Mouse (Mus musculus): ENCODE measurements around the gene Ccdc141. TPM values are rescaled to one million over a fixed set of nuclear protein-coding genes. Genes with fewer than 3 reads are reported as not detected.
A peak's percentile ranks its signal among the peaks of the same experiment; 100 is the strongest.

Gene Ccdc141
- polyA plus RNA-seq, 1 experiment from 2014 or later: 19.6 TPM

- H3K4me1 ChIP-seq (replicated peaks; ENCODE audit: control insufficient read depth, insufficient read depth, low read length): peaks cover 42% of the 10 kb centered on the region
- H3K9ac ChIP-seq (ENCODE audit: low read length): peak overlapping the region; percentile 42
- no peaks in the 10 kb centered on the region for H3K9me3 ChIP-seq (ENCODE audit: control insufficient read depth, low read length)
- no peaks in the 10 kb centered on the region for H3K36me3 ChIP-seq (ENCODE audit: control insufficient read depth, insufficient read depth, low read length)
- ATAC-seq (ENCODE audit: low read depth): peak; percentile 76
- H3K4me3 ChIP-seq (ENCODE audit: low read length): peak overlapping the region; percentile 35
- 7% methylated on average over 23 of the region's 23 CpGs for WGBS
- peak overlapping the region; percentile 32 for H3K27ac ChIP-seq (ENCODE audit: low read length)
- peak overlapping the region; percentile 86 for H3K4me2 ChIP-seq (ENCODE audit: low read depth, low read length)
- no peaks in the 10 kb centered on the region for H3K27me3 ChIP-seq (ENCODE audit: control insufficient read depth, insufficient read depth, low read depth, low read length)
Observed at GRCm38 (mm10) chr2:77171444-77172240, 1.2 kb upstream of the Ccdc141 start.

GRCm38 (mm10) chr2:77169916-77170632 lies 362 bp downstream of the Ccdc141 start:
- H3K27me3 ChIP-seq (ENCODE audit: control insufficient read depth, insufficient read depth, low read depth, low read length): no peaks in the 10 kb centered on the region
- H3K4me1 ChIP-seq (replicated peaks; ENCODE audit: control insufficient read depth, insufficient read depth, low read length): peaks cover 42% of the 10 kb centered on the region
- peak overlapping the region; percentile 68 for H3K4me3 ChIP-seq (ENCODE audit: low read length)
- peak overlapping the region; percentile 86 for H3K4me2 ChIP-seq (ENCODE audit: low read depth, low read length)
- peak overlapping the region; percentile 82 for H3K9ac ChIP-seq (ENCODE audit: low read length)
- WGBS: under 1% methylated on average over 21 of the region's 21 CpGs
- no peaks in the 10 kb centered on the region for H3K36me3 ChIP-seq (ENCODE audit: control insufficient read depth, insufficient read depth, low read length)
- H3K9me3 ChIP-seq (ENCODE audit: control insufficient read depth, low read length): no peaks in the 10 kb centered on the region
- peak overlapping the region; percentile 94 for H3K27ac ChIP-seq (ENCODE audit: low read length)
- ATAC-seq (ENCODE audit: low read depth): peak; percentile 67

DNA sequence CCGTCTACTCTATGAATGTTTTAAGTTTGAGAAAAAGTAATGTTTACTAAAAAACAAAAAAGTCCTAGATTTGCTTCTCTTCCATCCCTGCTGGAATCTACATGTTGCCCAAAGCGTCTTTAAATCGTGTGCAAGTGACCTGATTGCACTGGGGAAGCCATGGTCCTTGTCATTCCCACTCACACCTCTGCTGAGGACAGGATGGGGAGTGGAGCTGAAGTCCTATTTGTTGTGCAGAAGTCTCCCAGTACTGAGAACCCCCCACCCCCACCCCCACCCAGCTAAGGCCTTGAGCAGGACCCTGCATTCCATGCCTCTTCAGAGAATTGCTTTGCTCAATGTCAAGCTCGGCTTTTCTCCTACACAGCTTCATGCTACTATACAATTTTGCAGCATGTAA lies 1.2 kb downstream of the Ccdc141 start:
- Histone ChIP-seq H3K27me3 (ENCODE audit: control insufficient read depth, insufficient read depth, low read depth, low read length) (no peaks in the 10 kb centered on the region), H3K4me3 (ENCODE audit: low read length) (peak overlapping the region; percentile 68), H3K27ac (ENCODE audit: low read length) (peak overlapping the region; percentile 94; the same call in 1 of the 2 replicates), H3K9ac (ENCODE audit: low read length) (peak overlapping the region; percentile 82), H3K9me3 (ENCODE audit: control insufficient read depth, low read length) (no peaks in the 10 kb centered on the region), H3K4me2 (ENCODE audit: low read depth, low read length) (peak overlapping the region; percentile 86), H3K36me3 (ENCODE audit: control insufficient read depth, insufficient read depth, low read length) (no peaks in the 10 kb centered on the region), H3K4me1 (replicated peaks; ENCODE audit: control insufficient read depth, insufficient read depth, low read length) (peaks cover 35% of the 10 kb centered on the region)
- WGBS: 45% methylated on average over 4 of the region's 4 CpGs
- ATAC-seq (ENCODE audit: low read depth): no peak

- 0 out of 2 replicates have a peak overlapping the region, but pooled peaks have one; percentile 7 for H3K9ac ChIP-seq (ENCODE audit: low read length)
- peak overlapping the region; percentile 80 for H3K27ac ChIP-seq (ENCODE audit: low read length)
- H3K9me3 ChIP-seq (ENCODE audit: control insufficient read depth, low read length): no peaks in the 10 kb centered on the region
- peaks cover 31% of the 10 kb centered on the region for H3K4me1 ChIP-seq (replicated peaks; ENCODE audit: control insufficient read depth, insufficient read depth, low read length)
- H3K4me2 ChIP-seq (ENCODE audit: low read depth, low read length): peak overlapping the region; percentile 86
- no peaks in the 10 kb centered on the region for H3K27me3 ChIP-seq (ENCODE audit: control insufficient read depth, insufficient read depth, low read depth, low read length)
- no peaks in the 10 kb centered on the region for H3K36me3 ChIP-seq (ENCODE audit: control insufficient read depth, insufficient read depth, low read length)
- no peak for ATAC-seq (ENCODE audit: low read depth)
- peak overlapping the region; percentile 11; the same call in 1 of the 2 replicates for H3K4me3 ChIP-seq (ENCODE audit: low read length)
- 67% methylated on average over 7 of the region's 7 CpGs for WGBS
Observed at GRCm38 (mm10) chr2:77168781-77169180, 1.7 kb downstream of the Ccdc141 start.

GRCm38 (mm10) chr2:77168081-77168685 lies 2.3 kb downstream of the Ccdc141 start:
- H3K4me2 ChIP-seq (ENCODE audit: low read depth, low read length): peak overlapping the region; percentile 86
- H3K9ac ChIP-seq (ENCODE audit: low read length): 0 out of 2 replicates have a peak overlapping the region, but pooled peaks have one; percentile 10
- no peaks in the 10 kb centered on the region for H3K9me3 ChIP-seq (ENCODE audit: control insufficient read depth, low read length)
- peak overlapping the region; percentile 11; the same call in 1 of the 2 replicates for H3K4me3 ChIP-seq (ENCODE audit: low read length)
- no peak for ATAC-seq (ENCODE audit: low read depth)
- peaks cover 28% of the 10 kb centered on the region for H3K4me1 ChIP-seq (replicated peaks; ENCODE audit: control insufficient read depth, insufficient read depth, low read length)
- no peaks in the 10 kb centered on the region for H3K36me3 ChIP-seq (ENCODE audit: control insufficient read depth, insufficient read depth, low read length)
- peak overlapping the region; percentile 80 for H3K27ac ChIP-seq (ENCODE audit: low read length)
- 56% methylated on average over 13 of the region's 13 CpGs for WGBS
- no peaks in the 10 kb centered on the region for H3K27me3 ChIP-seq (ENCODE audit: control insufficient read depth, insufficient read depth, low read depth, low read length)

GRCm38 (mm10) chr2:77166366-77166765 lies 4.1 kb downstream of the Ccdc141 start:
- no peaks in the 10 kb centered on the region for H3K36me3 ChIP-seq (ENCODE audit: control insufficient read depth, insufficient read depth, low read length)
- no peak overlapping the region for H3K4me2 ChIP-seq (ENCODE audit: low read depth, low read length)

GRCm38 (mm10) chr2:77164662-77165061 lies 5.8 kb downstream of the Ccdc141 start:
- Histone ChIP-seq H3K9ac (ENCODE audit: low read length) (no peak overlapping the region), H3K4me3 (ENCODE audit: low read length) (no peak overlapping the region), H3K36me3 (ENCODE audit: control insufficient read depth, insufficient read depth, low read length) (no peaks in the 10 kb centered on the region), H3K27me3 (ENCODE audit: control insufficient read depth, insufficient read depth, low read depth, low read length) (no peaks in the 10 kb centered on the region), H3K4me1 (replicated peaks; ENCODE audit: control insufficient read depth, insufficient read depth, low read length) (peaks cover 11% of the 10 kb centered on the region), H3K4me2 (ENCODE audit: low read depth, low read length) (no peak overlapping the region), H3K27ac (ENCODE audit: low read length) (no peak overlapping the region), H3K9me3 (ENCODE audit: control insufficient read depth, low read length) (no peaks in the 10 kb centered on the region)
- no peak for ATAC-seq (ENCODE audit: low read depth)
- 59% methylated on average over 3 of the region's 3 CpGs for WGBS

More at GRCm38 (mm10) chr2:77166366-77166765, 4.1 kb downstream of the Ccdc141 start:
- ATAC-seq (ENCODE audit: low read depth): no peak
- no peaks in the 10 kb centered on the region for H3K27me3 ChIP-seq (ENCODE audit: control insufficient read depth, insufficient read depth, low read depth, low read length)
- H3K9ac ChIP-seq (ENCODE audit: low read length): no peak overlapping the region
- no peak overlapping the region for H3K27ac ChIP-seq (ENCODE audit: low read length)
- H3K9me3 ChIP-seq (ENCODE audit: control insufficient read depth, low read length): no peaks in the 10 kb centered on the region
- 75% methylated on average over 4 of the region's 4 CpGs for WGBS
- H3K4me3 ChIP-seq (ENCODE audit: low read length): no peak overlapping the region
- H3K4me1 ChIP-seq (replicated peaks; ENCODE audit: control insufficient read depth, insufficient read depth, low read length): peaks cover 21% of the 10 kb centered on the region

- Histone ChIP-seq H3K4me2 (ENCODE audit: low read depth, low read length) (no peak overlapping the region), H3K4me1 (replicated peaks; ENCODE audit: control insufficient read depth, insufficient read depth, low read length) (peaks cover 5% of the 10 kb centered on the region), H3K4me3 (ENCODE audit: low read length) (no peak overlapping the region), H3K36me3 (ENCODE audit: control insufficient read depth, insufficient read depth, low read length) (no peaks in the 10 kb centered on the region), H3K27me3 (ENCODE audit: control insufficient read depth, insufficient read depth, low read depth, low read length) (no peaks in the 10 kb centered on the region), H3K27ac (ENCODE audit: low read length) (no peak overlapping the region), H3K9ac (ENCODE audit: low read length) (no peak overlapping the region), H3K9me3 (ENCODE audit: control insufficient read depth, low read length) (no peaks in the 10 kb centered on the region)
- ATAC-seq (ENCODE audit: low read depth): no peak
- WGBS: 78% methylated on average over 3 of the region's 3 CpGs
Observed at GRCm38 (mm10) chr2:77163381-77163780, 7.1 kb downstream of the Ccdc141 start.

DNA sequence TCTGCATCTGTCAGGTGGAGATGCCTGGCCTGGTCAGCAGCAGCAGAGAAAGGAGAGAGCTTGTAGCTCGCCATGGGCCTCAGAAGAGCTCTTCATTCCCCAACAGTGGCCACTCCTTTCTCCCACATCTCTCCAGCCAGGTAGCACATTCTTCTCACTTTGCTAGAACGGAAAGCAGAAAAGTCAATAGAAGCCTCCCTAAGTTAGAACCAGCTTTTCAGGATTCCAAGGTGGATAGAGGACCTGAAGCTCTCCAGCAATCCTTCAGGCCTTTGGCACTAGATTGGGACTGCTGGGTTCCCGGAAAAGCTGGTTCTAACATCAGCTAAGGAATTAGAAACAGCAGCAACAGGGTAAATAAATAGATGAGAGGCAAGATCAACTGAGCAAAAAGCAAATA lies 8.3 kb downstream of the Ccdc141 start:
- no peak overlapping the region for H3K4me3 ChIP-seq (ENCODE audit: low read length)
- no peaks in the 10 kb centered on the region for H3K27me3 ChIP-seq (ENCODE audit: control insufficient read depth, insufficient read depth, low read depth, low read length)
- ATAC-seq (ENCODE audit: low read depth): peak; percentile 83
- no peaks in the 10 kb centered on the region for H3K4me1 ChIP-seq (replicated peaks; ENCODE audit: control insufficient read depth, insufficient read depth, low read length)
- no peaks in the 10 kb centered on the region for H3K9me3 ChIP-seq (ENCODE audit: control insufficient read depth, low read length)
- 53% methylated on average over 3 of the region's 3 CpGs for WGBS
- no peak overlapping the region for H3K4me2 ChIP-seq (ENCODE audit: low read depth, low read length)
- no peak overlapping the region for H3K9ac ChIP-seq (ENCODE audit: low read length)
- H3K27ac ChIP-seq (ENCODE audit: low read length): peak overlapping the region; percentile 63
- H3K36me3 ChIP-seq (ENCODE audit: control insufficient read depth, insufficient read depth, low read length): no peaks in the 10 kb centered on the region
